Mouse (Mus musculus): ENCODE data around the gene Vmn1r48. TPM values are rescaled to one million over a fixed set of nuclear protein-coding genes. Genes with fewer than 3 reads are reported as not detected.
"Not testable (repeated sequence)": the region's sequence is repeated elsewhere in the genome, so short reads cannot be mapped to it uniquely, and the experiment has no call there.

Gene Vmn1r48
- polyA plus RNA-seq (2011; ENCODE audit: insufficient read depth, insufficient read length, low read depth, missing spikeins): not detected in 2 replicates

DNA sequence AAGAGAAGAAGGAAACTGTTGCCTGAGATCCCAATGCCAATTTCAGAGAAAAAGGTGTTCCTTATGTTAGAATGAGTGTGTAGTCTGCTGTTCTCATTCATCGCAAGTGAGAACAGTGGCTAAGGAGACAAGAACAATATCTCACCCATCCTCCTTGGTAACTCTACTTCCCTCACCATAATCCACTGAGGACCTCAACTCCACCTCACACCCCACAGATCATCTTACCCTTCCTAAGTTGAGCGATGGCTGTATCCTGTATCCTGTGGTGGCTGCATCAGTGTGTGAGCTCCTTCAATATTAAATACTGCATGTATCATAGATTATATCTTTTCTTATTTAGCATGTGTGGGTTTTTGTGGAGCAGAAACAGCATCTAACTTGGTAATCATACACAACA is at the start of gene Vmn1r48:
TSS of gene Vmn1r48 (minus strand) at position 101 of the 400 bp plus-strand sequence.
- H3K27me3 ChIP-seq (ENCODE audit: control insufficient read depth, insufficient read depth, low read length, poor library complexity, severe bottlenecking); H3K36me3 ChIP-seq (ENCODE audit: control insufficient read depth, insufficient read depth, low read length, poor library complexity, severe bottlenecking); H3K9me3 ChIP-seq (replicated peaks; ENCODE audit: control insufficient read depth, insufficient read depth, low read length, poor library complexity, severe bottlenecking); H3K4me1 ChIP-seq (ENCODE audit: control insufficient read depth, insufficient read depth, low read length); H3K9ac ChIP-seq (ENCODE audit: low read depth, poor library complexity, severe bottlenecking); H3K4me3 ChIP-seq (ENCODE audit: low read depth, low read length); H3K27ac ChIP-seq (ENCODE audit: insufficient read depth, low read length): not testable (repeated sequence)

DNA sequence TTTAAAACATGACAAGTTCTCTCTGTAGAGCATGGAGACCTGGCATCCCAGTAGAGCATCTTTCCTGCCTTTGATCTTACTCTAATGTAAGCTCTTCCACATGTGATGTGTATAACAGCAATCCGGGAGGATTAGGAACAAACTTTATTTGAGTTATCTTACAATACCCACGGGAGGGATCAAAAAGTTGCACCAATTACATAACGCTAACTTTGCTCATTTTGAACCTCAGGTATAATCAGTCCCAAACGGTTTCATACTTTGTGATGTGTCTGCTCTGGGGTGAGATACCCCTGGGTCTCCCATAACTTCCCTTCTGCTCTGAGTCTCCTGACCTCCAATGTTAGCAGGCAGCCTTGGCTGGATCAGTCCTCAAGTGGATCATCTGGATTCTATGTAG is 41.8 kb upstream of the Vmn1r48 start, which contains the start of gene Vmn1r49:
TSS of gene Vmn1r49 (minus strand) at position 101 of the 400 bp plus-strand sequence.
- H3K4me3 ChIP-seq (ENCODE audit: low read depth, low read length): no peak within 1 kb of the TSS
- no peak within 1 kb of the TSS for H3K27ac ChIP-seq (ENCODE audit: insufficient read depth, low read length)
- no peaks in the 10 kb centered on the region for H3K9me3 ChIP-seq (replicated peaks; ENCODE audit: control insufficient read depth, insufficient read depth, low read length, poor library complexity, severe bottlenecking)
- no peaks in the 10 kb centered on the region for H3K4me1 ChIP-seq (ENCODE audit: control insufficient read depth, insufficient read depth, low read length)
- TF ChIP-seq POLR2A (IDR thresholded peaks at IDR 0.05; ENCODE audit: insufficient read depth, low read length) (no peak), EP300 (IDR thresholded peaks at IDR 0.05; ENCODE audit: insufficient read depth, low read depth, low read length) (no peak), CTCF (IDR thresholded peaks at IDR 0.05; ENCODE audit: low read depth, low read length) (no peak)
- H3K9ac ChIP-seq (ENCODE audit: low read depth, poor library complexity, severe bottlenecking): no peak within 1 kb of the TSS
- no peaks in the 10 kb centered on the region for H3K36me3 ChIP-seq (ENCODE audit: control insufficient read depth, insufficient read depth, low read length, poor library complexity, severe bottlenecking)
- no peaks in the 10 kb centered on the region for H3K27me3 ChIP-seq (ENCODE audit: control insufficient read depth, insufficient read depth, low read length, poor library complexity, severe bottlenecking)

DNA sequence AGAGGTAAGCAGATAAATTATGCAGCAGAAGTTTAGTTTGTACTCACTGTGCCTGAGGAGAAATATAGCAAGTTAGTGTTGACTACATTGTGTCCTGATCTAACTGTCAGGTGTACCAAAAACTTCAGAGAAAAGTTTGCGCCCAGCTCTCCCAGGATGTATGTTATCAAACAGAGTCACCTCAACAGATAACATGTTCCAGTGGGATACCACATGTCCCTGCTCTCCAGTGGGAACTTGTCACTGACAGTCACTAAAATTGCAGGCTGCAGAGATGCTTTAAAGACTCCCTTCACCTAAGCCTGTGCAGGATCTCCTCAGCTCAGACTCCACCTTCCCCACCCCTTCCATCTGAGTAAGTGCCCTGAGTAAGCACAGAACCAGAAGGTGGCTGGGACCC is 20.8 kb downstream of the Vmn1r48 start, which contains the start of gene Vmn1r47:
TSS of gene Vmn1r47 (plus strand) at position 301 of the 400 bp plus-strand sequence.
- not testable (repeated sequence) for H3K36me3 ChIP-seq (ENCODE audit: control insufficient read depth, insufficient read depth, low read length, poor library complexity, severe bottlenecking); H3K9me3 ChIP-seq (replicated peaks; ENCODE audit: control insufficient read depth, insufficient read depth, low read length, poor library complexity, severe bottlenecking); H3K9ac ChIP-seq (ENCODE audit: low read depth, poor library complexity, severe bottlenecking); H3K4me3 ChIP-seq (ENCODE audit: low read depth, low read length); H3K4me1 ChIP-seq (ENCODE audit: control insufficient read depth, insufficient read depth, low read length); H3K27me3 ChIP-seq (ENCODE audit: control insufficient read depth, insufficient read depth, low read length, poor library complexity, severe bottlenecking); H3K27ac ChIP-seq (ENCODE audit: insufficient read depth, low read length)

DNA sequence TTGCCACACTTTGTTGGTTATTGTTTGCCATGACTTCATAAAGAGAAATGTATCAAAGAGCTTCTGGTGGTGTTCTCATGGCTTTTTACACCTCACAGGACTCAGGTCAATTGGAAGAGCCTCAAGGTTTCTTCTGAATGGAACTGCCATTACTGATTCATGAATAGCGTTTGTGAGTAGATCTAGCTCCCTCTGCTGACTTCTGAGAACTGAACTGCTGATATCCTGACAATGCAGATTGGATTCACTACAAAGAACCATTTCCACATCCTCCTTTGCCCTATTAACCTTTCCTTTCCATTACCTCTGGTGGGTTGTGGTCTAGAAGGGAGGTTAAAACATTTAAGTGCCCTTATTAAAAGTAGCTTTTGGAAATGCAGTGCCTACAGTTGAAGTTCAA is 50.7 kb downstream of the Vmn1r48 start:
- Histone ChIP-seq H3K9me3 (replicated peaks; ENCODE audit: control insufficient read depth, insufficient read depth, low read length, poor library complexity, severe bottlenecking) (no peaks in the 10 kb centered on the region), H3K36me3 (ENCODE audit: control insufficient read depth, insufficient read depth, low read length, poor library complexity, severe bottlenecking) (no peaks in the 10 kb centered on the region), H3K27ac (ENCODE audit: insufficient read depth, low read length) (no peak overlapping the region), H3K9ac (ENCODE audit: low read depth, poor library complexity, severe bottlenecking) (no peak overlapping the region), H3K4me3 (ENCODE audit: low read depth, low read length) (no peak overlapping the region), H3K4me1 (ENCODE audit: control insufficient read depth, insufficient read depth, low read length) (no peaks in the 10 kb centered on the region), H3K27me3 (ENCODE audit: control insufficient read depth, insufficient read depth, low read length, poor library complexity, severe bottlenecking) (no peaks in the 10 kb centered on the region)
- TF ChIP-seq CTCF (IDR thresholded peaks at IDR 0.05; ENCODE audit: low read depth, low read length) (no peak), POLR2A (IDR thresholded peaks at IDR 0.05; ENCODE audit: insufficient read depth, low read length) (no peak), EP300 (IDR thresholded peaks at IDR 0.05; ENCODE audit: insufficient read depth, low read depth, low read length) (no peak)

Other genes starting within 250 kb of the Vmn1r48 start
- not detected in 2 replicates for gene Vmn1r42, start 160.4 kb downstream of the Vmn1r48 start, polyA plus RNA-seq (2011; ENCODE audit: insufficient read depth, insufficient read length, low read depth, missing spikeins)
- gene Vmn1r43, start 160.4 kb downstream of the Vmn1r48 start, polyA plus RNA-seq (2011; ENCODE audit: insufficient read depth, insufficient read length, low read depth, missing spikeins): not detected in 2 replicates
- gene Vmn1r44, start 153.2 kb downstream of the Vmn1r48 start, polyA plus RNA-seq (2011; ENCODE audit: insufficient read depth, insufficient read length, low read depth, missing spikeins): not detected in 2 replicates
- gene Vmn1r45, start 96.2 kb downstream of the Vmn1r48 start, polyA plus RNA-seq (2011; ENCODE audit: insufficient read depth, insufficient read length, low read depth, missing spikeins): not detected in 2 replicates
- gene Vmn1r46, start 67.5 kb downstream of the Vmn1r48 start, polyA plus RNA-seq (2011; ENCODE audit: insufficient read depth, insufficient read length, low read depth, missing spikeins): 0.06 TPM in 1 of 2 replicates, not detected in the other
- not detected in 2 replicates for gene Vmn1r47, start 20.7 kb downstream of the Vmn1r48 start, polyA plus RNA-seq (2011; ENCODE audit: insufficient read depth, insufficient read length, low read depth, missing spikeins)
- not detected in 2 replicates for gene Vmn1r49, start 41.7 kb upstream of the Vmn1r48 start, polyA plus RNA-seq (2011; ENCODE audit: insufficient read depth, insufficient read length, low read depth, missing spikeins)
- gene Vmn1r50, start 64.6 kb upstream of the Vmn1r48 start, polyA plus RNA-seq (2011; ENCODE audit: insufficient read depth, insufficient read length, low read depth, missing spikeins): not detected in 2 replicates
- gene Vmn1r51, start 85.8 kb upstream of the Vmn1r48 start, polyA plus RNA-seq (2011; ENCODE audit: insufficient read depth, insufficient read length, low read depth, missing spikeins): not detected in 2 replicates
- gene Vmn1r52, start 138.0 kb upstream of the Vmn1r48 start, polyA plus RNA-seq (2011; ENCODE audit: insufficient read depth, insufficient read length, low read depth, missing spikeins): not detected in 2 replicates
- gene V1ra8, start 166.0 kb upstream of the Vmn1r48 start, polyA plus RNA-seq (2011; ENCODE audit: insufficient read depth, insufficient read length, low read depth, missing spikeins): not detected in 2 replicates
- gene Vmn1r53, start 187.6 kb upstream of the Vmn1r48 start, polyA plus RNA-seq (2011; ENCODE audit: insufficient read depth, insufficient read length, low read depth, missing spikeins): 0.72 and 0.79 TPM in 2 replicates
- gene Vmn1r54, start 209.5 kb upstream of the Vmn1r48 start, polyA plus RNA-seq (2011; ENCODE audit: insufficient read depth, insufficient read length, low read depth, missing spikeins): not detected in 2 replicates